Mouse (Mus musculus): ENCODE measurements around the gene Card10. TPM values are rescaled to one million over a fixed set of nuclear protein-coding genes. Genes with fewer than 3 reads are reported as not detected.
A peak's percentile ranks its signal among the peaks of the same experiment; 100 is the strongest.

Card10 gene
- polyA plus RNA-seq, 1 experiment: 28.3 TPM

DNA sequence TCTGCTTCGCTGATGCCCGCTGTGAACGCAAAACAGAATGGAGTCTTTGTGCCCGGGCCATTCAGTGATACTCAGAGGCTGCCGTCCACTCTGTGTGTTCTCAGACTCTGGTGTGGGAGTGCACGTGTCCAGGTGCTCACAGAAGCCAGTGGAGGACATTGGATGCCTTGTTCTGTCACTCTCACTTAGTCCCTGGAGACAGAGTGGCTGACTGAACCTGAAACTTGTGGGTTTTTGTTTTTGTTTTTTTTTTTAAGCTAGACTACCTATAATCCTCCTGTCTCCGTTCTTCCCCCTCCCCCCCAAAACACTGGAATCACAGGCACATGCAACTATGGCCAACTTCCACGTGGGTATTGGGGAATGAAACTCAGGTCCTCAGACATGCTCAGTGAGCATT, 43.5 kb upstream of the Card10 start:
- 47% methylated on average over 8 of the region's 8 CpGs for WGBS
- TF ChIP-seq POLR2A (IDR thresholded peaks at IDR 0.05; ENCODE audit: low read depth, low read length) (no peak), CTCF (IDR thresholded peaks at IDR 0.05; ENCODE audit: extremely low read depth, insufficient read length, insufficient replicate concordance, low read depth, low read length) (no peak)
- H3K27me3 ChIP-seq (ENCODE audit: control insufficient read depth, insufficient read depth, low read length): peaks cover 2% of the 10 kb centered on the region; the same call in 1 of the 2 replicates
- H3K4me3 ChIP-seq (ENCODE audit: low read depth, low read length): no peak overlapping the region
- H3K36me3 ChIP-seq (ENCODE audit: control insufficient read depth, insufficient read depth, low read length): peaks cover 22% of the 10 kb centered on the region
- H3K27ac ChIP-seq (ENCODE audit: insufficient read depth, low read depth, low read length): peak overlapping the region; percentile 81; the same call in 1 of the 2 replicates
- H3K4me1 ChIP-seq (ENCODE audit: control insufficient read depth, insufficient read depth, insufficient read length, low read length): peaks cover 29% of the 10 kb centered on the region

DNA sequence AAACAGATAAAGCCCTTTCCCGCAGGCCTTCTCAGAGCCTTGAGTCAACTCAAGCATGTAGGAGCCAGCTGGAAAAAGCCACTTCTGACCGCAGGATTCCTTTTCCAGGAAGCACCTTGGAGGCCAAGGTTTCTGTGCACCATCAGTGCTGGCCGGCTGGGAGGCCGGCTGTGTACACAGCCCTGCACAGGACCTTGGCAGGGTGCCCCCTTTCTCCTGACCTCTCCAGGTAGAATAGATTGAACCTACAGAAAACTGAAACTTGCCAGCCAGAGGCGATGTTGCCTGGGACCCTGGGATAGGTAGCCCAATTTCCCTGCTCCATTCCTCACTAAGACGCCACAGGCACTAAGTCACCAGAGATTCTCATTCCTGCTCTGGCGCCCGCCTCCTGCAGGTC, 43.0 kb upstream of the Card10 start:
- WGBS: 27% methylated on average over 8 of the region's 8 CpGs
- H3K27me3 ChIP-seq (ENCODE audit: control insufficient read depth, insufficient read depth, low read length): peaks cover 2% of the 10 kb centered on the region; the same call in 1 of the 2 replicates
- peak overlapping the region; percentile 11; the same call in 1 of the 2 replicates for H3K4me3 ChIP-seq (ENCODE audit: low read depth, low read length)
- peaks cover 18% of the 10 kb centered on the region for H3K36me3 ChIP-seq (ENCODE audit: control insufficient read depth, insufficient read depth, low read length)
- peak overlapping the region; percentile 81 for H3K27ac ChIP-seq (ENCODE audit: insufficient read depth, low read depth, low read length)
- TF ChIP-seq POLR2A (IDR thresholded peaks at IDR 0.05; ENCODE audit: low read depth, low read length) (no peak), CTCF (IDR thresholded peaks at IDR 0.05; ENCODE audit: extremely low read depth, insufficient read length, insufficient replicate concordance, low read depth, low read length) (no peak)
- peaks cover 25% of the 10 kb centered on the region for H3K4me1 ChIP-seq (ENCODE audit: control insufficient read depth, insufficient read depth, insufficient read length, low read length)

DNA sequence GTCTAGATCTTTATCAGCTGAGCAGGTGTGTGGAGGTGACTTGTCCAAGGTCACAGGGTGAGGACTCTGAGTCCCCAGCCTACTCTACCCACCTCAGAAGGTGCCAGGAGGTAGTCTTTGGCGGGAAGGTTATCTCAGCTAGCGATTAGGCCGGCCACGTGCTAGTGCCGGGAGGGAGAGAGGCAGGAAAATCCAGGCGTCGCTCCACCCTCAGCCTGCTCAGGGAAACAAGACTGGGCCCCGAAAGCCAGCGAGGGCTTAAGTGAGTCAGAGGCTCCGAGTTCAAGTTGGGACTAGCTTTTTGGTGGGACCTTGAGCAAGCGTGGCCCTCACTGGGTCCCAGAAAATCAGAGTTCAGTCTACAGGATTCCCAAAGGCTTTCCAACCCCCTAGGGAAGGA, 42.5 kb upstream of the Card10 start:
- 12% methylated on average over 11 of the region's 11 CpGs for WGBS
- peaks cover 23% of the 10 kb centered on the region for H3K4me1 ChIP-seq (ENCODE audit: control insufficient read depth, insufficient read depth, insufficient read length, low read length)
- H3K27me3 ChIP-seq (ENCODE audit: control insufficient read depth, insufficient read depth, low read length): peaks cover 2% of the 10 kb centered on the region; the same call in 1 of the 2 replicates
- TF ChIP-seq CTCF (IDR thresholded peaks at IDR 0.05; ENCODE audit: extremely low read depth, insufficient read length, insufficient replicate concordance, low read depth, low read length) (no peak), POLR2A (IDR thresholded peaks at IDR 0.05; ENCODE audit: low read depth, low read length) (no peak)
- peak overlapping the region; percentile 81 for H3K27ac ChIP-seq (ENCODE audit: insufficient read depth, low read depth, low read length)
- H3K36me3 ChIP-seq (ENCODE audit: control insufficient read depth, insufficient read depth, low read length): peaks cover 13% of the 10 kb centered on the region
- H3K4me3 ChIP-seq (ENCODE audit: low read depth, low read length): peak overlapping the region; percentile 11

DNA sequence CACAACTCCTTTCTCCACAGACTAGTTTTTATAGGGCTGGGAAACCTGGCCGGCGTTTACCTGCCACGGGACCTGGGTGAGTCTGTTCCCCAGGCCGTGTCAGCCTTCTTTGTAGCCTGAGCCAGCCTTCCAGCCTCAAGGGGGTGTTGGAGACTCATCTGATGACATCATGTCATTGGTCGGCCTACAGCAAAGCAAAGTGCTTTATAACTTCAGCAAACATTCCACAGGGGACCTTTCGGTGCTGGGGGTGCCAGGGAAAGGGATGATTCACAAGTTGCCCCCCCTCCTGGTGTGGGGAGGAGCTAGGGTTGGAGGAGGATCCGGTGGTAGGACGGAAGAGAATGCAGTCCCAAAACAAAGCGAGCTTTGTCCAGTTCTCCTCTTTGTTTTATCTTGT, 41.9 kb upstream of the Card10 start:
- Histone ChIP-seq H3K4me1 (ENCODE audit: control insufficient read depth, insufficient read depth, insufficient read length, low read length) (peaks cover 18% of the 10 kb centered on the region), H3K36me3 (ENCODE audit: control insufficient read depth, insufficient read depth, low read length) (peaks cover 7% of the 10 kb centered on the region; the same call in 1 of the 2 replicates), H3K27ac (ENCODE audit: insufficient read depth, low read depth, low read length) (peak overlapping the region; percentile 81), H3K27me3 (ENCODE audit: control insufficient read depth, insufficient read depth, low read length) (peaks cover 2% of the 10 kb centered on the region; the same call in 1 of the 2 replicates), H3K4me3 (ENCODE audit: low read depth, low read length) (peak overlapping the region; percentile 73)
- WGBS: 10% methylated on average over 9 of the region's 9 CpGs
- TF ChIP-seq CTCF (IDR thresholded peaks at IDR 0.05; ENCODE audit: extremely low read depth, insufficient read length, insufficient replicate concordance, low read depth, low read length) (no peak), POLR2A (IDR thresholded peaks at IDR 0.05; ENCODE audit: low read depth, low read length) (no peak)

DNA sequence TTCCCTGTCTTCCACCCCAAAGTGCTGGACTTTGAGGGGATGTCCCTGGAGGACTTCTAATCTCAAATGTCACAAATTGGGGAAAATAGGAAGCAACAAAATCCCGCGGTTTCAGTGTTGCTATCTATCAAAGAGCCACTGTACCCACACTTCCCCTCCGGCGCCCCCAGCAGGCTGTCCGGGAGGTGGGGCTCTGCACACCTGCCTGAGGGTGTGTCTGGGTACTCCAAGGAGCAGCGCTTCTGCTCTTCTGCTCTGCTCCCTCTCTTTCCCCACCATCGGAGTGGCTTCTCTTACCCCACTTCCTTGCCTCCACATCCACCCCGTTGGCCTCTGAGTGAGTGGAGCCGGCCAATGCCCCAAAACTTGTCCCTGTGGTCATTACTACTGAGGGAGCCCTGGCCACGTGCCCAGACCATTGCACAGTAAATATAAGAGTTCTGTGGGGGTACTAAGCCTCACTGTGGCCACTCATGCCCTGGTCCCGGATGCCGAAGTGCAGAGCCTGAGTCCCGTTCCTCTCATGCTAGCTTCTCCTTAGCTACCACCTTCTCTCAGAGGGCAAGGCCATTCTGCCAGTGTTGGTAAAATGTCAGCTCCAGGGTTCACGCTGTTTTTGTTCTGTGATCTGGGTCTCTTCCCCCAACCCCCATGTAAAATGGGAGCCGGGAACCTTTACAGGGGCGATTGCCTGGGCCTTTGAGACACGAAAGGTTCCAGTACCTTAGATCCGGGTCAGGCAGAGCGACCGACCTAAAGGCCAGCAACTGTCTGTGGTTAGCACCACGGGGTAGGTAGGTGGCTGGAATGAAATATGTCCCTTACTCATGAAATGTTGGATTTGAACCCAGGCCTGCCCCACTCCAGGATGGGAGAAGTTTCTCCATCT, 41.0 kb upstream of the Card10 start:
- TF ChIP-seq POLR2A (IDR thresholded peaks at IDR 0.05; ENCODE audit: low read depth, low read length) (no peak), CTCF (IDR thresholded peaks at IDR 0.05; ENCODE audit: extremely low read depth, insufficient read length, insufficient replicate concordance, low read depth, low read length) (peak; percentile 8; the same call in 1 of the 2 replicates)
- peak overlapping the region; percentile 73 for H3K4me3 ChIP-seq (ENCODE audit: low read depth, low read length)
- 8% methylated on average over 21 of the region's 21 CpGs for WGBS

DNA sequence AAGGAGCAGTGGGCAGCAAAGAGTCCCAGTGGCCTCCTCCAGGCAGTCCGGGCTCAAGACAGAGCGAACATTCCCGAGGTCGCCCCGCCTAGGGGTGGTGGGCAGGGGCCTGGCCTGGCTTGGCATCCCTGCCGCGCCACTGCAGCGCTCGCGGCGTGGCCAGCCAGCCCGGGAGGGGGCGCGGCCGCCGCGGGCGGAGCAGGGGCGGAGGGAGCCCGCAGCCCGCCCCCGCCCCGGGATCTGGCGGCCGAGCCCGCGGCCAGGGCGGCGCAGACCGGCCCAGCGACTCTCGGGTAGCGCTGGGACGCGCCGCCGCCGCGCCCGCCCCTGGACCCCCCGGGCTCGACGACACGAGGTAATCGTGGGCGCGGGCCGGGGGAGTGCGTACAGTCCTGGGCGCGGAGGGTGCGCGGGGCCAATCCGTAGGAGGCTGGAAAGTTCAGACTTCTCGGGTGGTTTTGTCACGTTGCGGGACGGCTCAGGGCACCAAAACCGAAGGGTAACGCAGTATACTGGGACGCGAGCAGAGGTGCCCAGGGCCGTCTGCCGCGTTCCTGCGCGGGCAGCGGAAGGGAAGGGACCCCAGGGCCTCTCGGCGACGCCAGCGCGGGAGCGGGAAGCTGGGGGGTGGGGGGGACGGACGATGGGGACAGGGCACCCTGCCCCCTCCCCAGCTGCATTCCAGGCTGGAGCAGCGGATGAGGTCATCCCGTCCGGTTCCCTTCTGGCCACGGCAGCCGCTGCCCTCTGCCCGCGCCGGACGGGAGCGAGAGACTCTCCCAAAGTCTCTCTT, 39.7 kb upstream of the Card10 start, which contains the start of gene Cdc42ep1:
TSS of gene Cdc42ep1 (plus strand) at position 254 of the 793 bp plus-strand sequence.
- H3K4me3 ChIP-seq (ENCODE audit: low read depth, low read length): peak within 1 kb of the TSS; percentile 73
- WGBS: under 1% methylated on average over 84 of the region's 86 CpGs
- peak within 1 kb of the TSS; percentile 81 for H3K27ac ChIP-seq (ENCODE audit: insufficient read depth, low read depth, low read length)
- H3K36me3 ChIP-seq (ENCODE audit: control insufficient read depth, insufficient read depth, low read length): peaks cover 2% of the 10 kb centered on the region; the same call in 1 of the 2 replicates
- H3K27me3 ChIP-seq (ENCODE audit: control insufficient read depth, insufficient read depth, low read length): peaks cover 2% of the 10 kb centered on the region; the same call in 1 of the 2 replicates
- H3K4me1 ChIP-seq (ENCODE audit: control insufficient read depth, insufficient read depth, insufficient read length, low read length): peaks cover 18% of the 10 kb centered on the region
- peak; percentile 47; the same call in 1 of the 2 replicates for TF ChIP-seq POLR2A (IDR thresholded peaks at IDR 0.05; ENCODE audit: low read depth, low read length)
- TF ChIP-seq CTCF (IDR thresholded peaks at IDR 0.05; ENCODE audit: extremely low read depth, insufficient read length, insufficient replicate concordance, low read depth, low read length): no peak

More for the DNA sequence above, 41.0 kb upstream of the Card10 start:
- Histone ChIP-seq H3K36me3 (ENCODE audit: control insufficient read depth, insufficient read depth, low read length) (peaks cover 4% of the 10 kb centered on the region; the same call in 1 of the 2 replicates), H3K4me1 (ENCODE audit: control insufficient read depth, insufficient read depth, insufficient read length, low read length) (peaks cover 18% of the 10 kb centered on the region), H3K27me3 (ENCODE audit: control insufficient read depth, insufficient read depth, low read length) (peaks cover 2% of the 10 kb centered on the region; the same call in 1 of the 2 replicates), H3K27ac (ENCODE audit: insufficient read depth, low read depth, low read length) (peak overlapping the region; percentile 81)

Measured in small intestine, adult 2 months (tissue).